Mouse (Mus musculus): Measurements from ENCODE around the gene Spns3. TPM values are rescaled to one million over a fixed set of nuclear protein-coding genes. Genes with fewer than 3 reads are reported as not detected.
A peak's percentile ranks its signal among the peaks of the same experiment; 100 is the strongest.

Spns3 gene
- polyA plus RNA-seq (2015; fragmentation: Nextera tagmentation; extraction: Ambion mirVana): 0.61 and 0.98 TPM in 2 replicates

DNA sequence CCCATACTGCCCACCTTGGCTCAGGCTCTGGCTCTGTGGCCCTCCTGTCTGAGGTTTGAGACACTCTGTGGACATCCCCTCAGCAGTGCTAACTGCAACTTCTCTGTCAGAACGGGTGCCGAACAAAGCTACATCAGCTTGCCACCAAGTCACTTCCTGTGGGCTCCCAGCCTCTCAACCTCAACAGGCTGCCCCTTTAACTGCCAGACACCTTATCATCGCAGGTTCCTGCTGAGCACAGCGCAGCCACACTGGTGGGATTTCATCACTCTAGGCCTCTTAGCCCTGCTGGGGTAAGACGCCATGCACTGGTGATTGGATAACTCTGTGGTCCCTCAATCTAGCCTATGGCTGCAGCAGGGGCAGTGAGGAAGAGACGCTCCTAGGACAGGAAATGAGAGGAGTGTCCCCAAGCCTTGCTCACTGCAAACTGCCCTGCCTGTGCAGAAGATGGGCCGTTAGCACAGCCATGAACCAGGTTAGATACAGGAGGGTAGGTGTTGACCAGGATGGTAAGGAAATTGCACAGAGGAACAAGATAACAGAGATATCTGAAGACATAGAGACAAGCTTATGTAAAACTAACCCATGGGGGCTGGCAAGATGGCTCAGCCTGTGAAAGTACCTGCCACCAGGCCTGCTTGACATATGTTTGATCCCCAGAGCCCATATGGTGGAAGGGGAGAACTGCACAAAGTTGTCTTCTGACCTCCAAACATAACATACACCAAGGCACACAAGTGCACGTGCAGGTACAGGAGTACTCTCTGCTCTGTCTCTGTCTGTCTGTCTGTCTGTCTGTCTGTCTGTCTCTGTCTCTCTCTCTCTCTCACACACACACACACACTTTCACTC is at the start of gene Spns3:
Gene Spns3 (minus strand): TSS at position 373 of the 855 bp plus-strand sequence.
- Histone ChIP-seq H3K9ac (no peak within 1 kb of the TSS), H3K27ac (no peak within 1 kb of the TSS), H3K27me3 (replicated peaks) (no peaks in the 10 kb centered on the region), H3K9me3 (no peaks in the 10 kb centered on the region), H3K4me3 (replicated peaks) (no peak within 1 kb of the TSS), H3K4me2 (no peak within 1 kb of the TSS), H3K36me3 (no peaks in the 10 kb centered on the region), H3K4me1 (no peaks in the 10 kb centered on the region)
- 42% methylated on average over 8 of the region's 8 CpGs for WGBS
- ATAC-seq (ENCODE audit: insufficient read depth, low FRiP score, low read depth): no peak

GRCm38 (mm10) chr11:72597780-72598179 is 47.5 kb upstream of the Spns3 start:
- H3K4me1 ChIP-seq: no peaks in the 10 kb centered on the region
- no peak overlapping the region for H3K4me2 ChIP-seq
- H3K27me3 ChIP-seq (replicated peaks): no peaks in the 10 kb centered on the region
- WGBS: 78% methylated on average over 4 of the region's 4 CpGs
- H3K27ac ChIP-seq: no peak overlapping the region
- H3K36me3 ChIP-seq: no peaks in the 10 kb centered on the region
- no peak for ATAC-seq (ENCODE audit: insufficient read depth, low FRiP score, low read depth)
- no peak overlapping the region for H3K4me3 ChIP-seq (replicated peaks)
- no peak overlapping the region for H3K9ac ChIP-seq
- H3K9me3 ChIP-seq: no peaks in the 10 kb centered on the region

- H3K27me3 ChIP-seq (replicated peaks): no peaks in the 10 kb centered on the region
- no peak overlapping the region for H3K4me2 ChIP-seq
- H3K36me3 ChIP-seq: no peaks in the 10 kb centered on the region
- no peak overlapping the region for H3K9ac ChIP-seq
- no peak for ATAC-seq (ENCODE audit: insufficient read depth, low FRiP score, low read depth)
- H3K9me3 ChIP-seq: no peaks in the 10 kb centered on the region
- no peak overlapping the region for H3K27ac ChIP-seq
- 71% methylated on average over 2 of the region's 2 CpGs for WGBS
- H3K4me1 ChIP-seq: no peaks in the 10 kb centered on the region
- no peak overlapping the region for H3K4me3 ChIP-seq (replicated peaks)
These were observed 44.9 kb upstream of the Spns3 start for GRCm38 (mm10) chr11:72595010-72595737.

GRCm38 (mm10) chr11:72587537-72588233 is 37.4 kb upstream of the Spns3 start:
- no peak overlapping the region for H3K4me2 ChIP-seq
- H3K4me3 ChIP-seq (replicated peaks): no peak overlapping the region
- no peak overlapping the region for H3K9ac ChIP-seq
- no peaks in the 10 kb centered on the region for H3K9me3 ChIP-seq
- H3K36me3 ChIP-seq: no peaks in the 10 kb centered on the region
- WGBS: 46% methylated on average over 7 of the region's 7 CpGs
- no peak for ATAC-seq (ENCODE audit: insufficient read depth, low FRiP score, low read depth)
- H3K27ac ChIP-seq: no peak overlapping the region
- no peaks in the 10 kb centered on the region for H3K4me1 ChIP-seq
- H3K27me3 ChIP-seq (replicated peaks): no peaks in the 10 kb centered on the region

GRCm38 (mm10) chr11:72586570-72586969 is 36.3 kb upstream of the Spns3 start:
- WGBS: 79% methylated on average over 3 of the region's 3 CpGs
- Histone ChIP-seq H3K4me3 (replicated peaks) (no peak overlapping the region), H3K27me3 (replicated peaks) (no peaks in the 10 kb centered on the region), H3K4me2 (no peak overlapping the region), H3K9me3 (no peaks in the 10 kb centered on the region), H3K36me3 (no peaks in the 10 kb centered on the region), H3K4me1 (no peaks in the 10 kb centered on the region), H3K27ac (no peak overlapping the region), H3K9ac (no peak overlapping the region)
- no peak for ATAC-seq (ENCODE audit: insufficient read depth, low FRiP score, low read depth)

GRCm38 (mm10) chr11:72583092-72583491 is 32.8 kb upstream of the Spns3 start:
- ATAC-seq (ENCODE audit: insufficient read depth, low FRiP score, low read depth): no peak
- Histone ChIP-seq H3K4me1 (no peaks in the 10 kb centered on the region), H3K9me3 (no peaks in the 10 kb centered on the region), H3K27ac (no peak overlapping the region), H3K9ac (no peak overlapping the region), H3K4me3 (replicated peaks) (no peak overlapping the region), H3K4me2 (no peak overlapping the region), H3K27me3 (replicated peaks) (no peaks in the 10 kb centered on the region), H3K36me3 (no peaks in the 10 kb centered on the region)
- 73% methylated on average over 2 of the region's 2 CpGs for WGBS

GRCm38 (mm10) chr11:72582448-72582705 is 32.1 kb upstream of the Spns3 start:
- H3K4me1 ChIP-seq: no peaks in the 10 kb centered on the region
- H3K9ac ChIP-seq: no peak overlapping the region
- H3K27me3 ChIP-seq (replicated peaks): 0 out of 2 replicates have a peak, but pooled peaks cover 2% of the 10 kb centered on the region
- 76% methylated on average over 3 of the region's 3 CpGs for WGBS
- ATAC-seq (ENCODE audit: insufficient read depth, low FRiP score, low read depth): no peak
- no peaks in the 10 kb centered on the region for H3K9me3 ChIP-seq
- H3K27ac ChIP-seq: no peak overlapping the region
- no peaks in the 10 kb centered on the region for H3K36me3 ChIP-seq
- no peak overlapping the region for H3K4me3 ChIP-seq (replicated peaks)
- H3K4me2 ChIP-seq: no peak overlapping the region

DNA sequence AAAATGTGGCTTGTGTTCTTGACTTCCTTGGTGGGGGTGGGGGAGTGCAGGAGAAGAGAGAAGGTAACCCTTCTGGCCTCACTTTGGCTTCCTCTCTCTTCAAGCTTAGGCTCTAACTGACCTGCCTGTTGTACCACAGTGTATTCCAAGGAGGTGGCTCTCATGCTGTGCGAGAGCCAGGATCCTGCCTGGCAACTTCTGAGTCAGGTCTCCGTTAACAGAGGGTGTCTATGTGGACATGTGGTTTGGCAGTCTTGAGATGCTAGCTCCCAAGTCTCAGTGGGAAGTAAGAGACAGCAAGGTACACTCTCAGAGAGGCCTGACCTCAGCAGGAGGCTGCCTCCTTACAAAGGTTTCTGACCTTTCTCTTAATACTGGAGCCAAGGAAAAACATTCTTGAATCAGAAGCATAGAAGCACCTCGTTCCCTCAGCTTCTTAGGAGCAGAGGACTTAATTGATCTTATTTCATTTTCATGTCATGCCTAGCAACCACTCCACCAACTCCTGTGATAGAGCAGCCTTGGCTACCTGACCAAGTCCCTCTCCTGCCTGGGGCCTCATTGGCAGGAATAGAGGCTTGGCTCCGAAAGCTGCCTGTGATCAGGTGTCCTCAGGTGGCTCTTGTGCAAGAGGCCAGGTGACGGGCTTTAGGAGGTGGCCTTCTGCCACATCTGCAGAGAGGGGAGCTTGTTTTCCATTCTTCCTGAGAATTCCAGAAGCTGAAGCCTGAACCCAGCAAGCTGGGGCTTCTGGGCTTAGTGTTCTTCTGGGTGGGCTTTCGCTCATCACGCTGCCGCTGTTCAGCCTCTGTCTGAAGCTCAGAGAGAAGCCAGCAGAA is 31.5 kb upstream of the Spns3 start:
- Histone ChIP-seq H3K27me3 (replicated peaks) (0 out of 2 replicates have a peak, but pooled peaks cover 2% of the 10 kb centered on the region), H3K4me3 (replicated peaks) (no peak overlapping the region), H3K27ac (no peak overlapping the region), H3K9ac (no peak overlapping the region), H3K4me2 (no peak overlapping the region), H3K4me1 (0 out of 2 replicates have a peak, but pooled peaks cover under 1% of the 10 kb centered on the region), H3K36me3 (no peaks in the 10 kb centered on the region), H3K9me3 (no peaks in the 10 kb centered on the region)
- ATAC-seq (ENCODE audit: insufficient read depth, low FRiP score, low read depth): no peak
- WGBS: 76% methylated on average over 8 of the region's 8 CpGs

- Histone ChIP-seq H3K9ac (no peak overlapping the region), H3K9me3 (no peaks in the 10 kb centered on the region), H3K27ac (no peak overlapping the region), H3K4me2 (no peak overlapping the region), H3K4me3 (replicated peaks) (no peak overlapping the region), H3K27me3 (replicated peaks) (0 out of 2 replicates have a peak, but pooled peaks cover 2% of the 10 kb centered on the region), H3K36me3 (no peaks in the 10 kb centered on the region), H3K4me1 (peaks cover 11% of the 10 kb centered on the region; the same call in 1 of the 2 replicates)
- 65% methylated on average over 4 of the region's 4 CpGs for WGBS
- ATAC-seq (ENCODE audit: insufficient read depth, low FRiP score, low read depth): no peak; the same call in 1 of the 2 replicates
These were observed 28.2 kb upstream of the Spns3 start for GRCm38 (mm10) chr11:72578471-72578870.

DNA sequence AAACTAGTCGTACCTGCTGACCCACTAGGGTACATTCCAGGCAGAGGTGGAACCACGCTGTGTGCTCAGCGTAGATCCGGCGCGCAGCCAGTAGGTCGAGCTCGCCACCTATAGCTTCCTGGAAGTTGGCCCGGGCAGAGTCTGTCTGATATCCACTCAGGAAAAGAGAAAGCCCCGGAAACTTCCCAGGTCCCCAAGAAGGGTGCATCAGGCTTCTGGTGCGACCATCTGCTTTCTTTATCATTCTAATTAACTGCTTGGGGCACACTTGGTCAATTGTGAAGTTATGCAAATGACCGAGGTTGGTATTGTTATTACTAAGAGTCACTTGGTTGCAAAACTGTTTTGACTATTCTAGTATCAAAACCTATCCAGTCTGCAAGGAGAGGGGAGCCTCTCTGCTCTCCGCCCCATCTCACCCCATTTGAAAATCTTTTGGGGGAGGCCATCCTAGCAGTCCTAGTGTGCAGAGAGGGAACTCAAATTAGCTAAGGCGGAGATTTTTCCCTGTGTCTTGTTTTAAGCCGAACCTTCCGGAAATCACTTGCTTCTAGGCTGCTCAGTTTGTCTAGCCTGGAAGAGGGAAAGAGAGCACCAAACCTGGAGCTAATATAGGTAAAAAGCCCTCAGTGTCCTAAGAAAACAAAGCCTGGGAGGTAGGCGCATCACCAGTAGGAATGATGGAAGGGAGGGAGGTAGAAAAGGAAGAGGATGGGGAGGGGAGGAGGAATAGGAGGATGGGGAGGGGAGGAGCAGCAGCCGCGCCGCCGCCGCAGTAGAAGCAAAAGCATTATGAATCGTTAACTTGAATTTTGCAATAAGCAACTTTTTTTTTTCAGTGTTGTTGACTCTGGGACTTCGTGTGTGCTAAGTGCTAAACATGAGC is 26.4 kb upstream of the Spns3 start:
- Histone ChIP-seq H3K9ac (no peak overlapping the region), H3K9me3 (no peaks in the 10 kb centered on the region), H3K27me3 (replicated peaks) (0 out of 2 replicates have a peak, but pooled peaks cover 2% of the 10 kb centered on the region), H3K27ac (no peak overlapping the region), H3K36me3 (no peaks in the 10 kb centered on the region), H3K4me2 (peak overlapping the region; percentile 64), H3K4me3 (replicated peaks) (peak overlapping the region; percentile 31), H3K4me1 (peaks cover 11% of the 10 kb centered on the region; the same call in 1 of the 2 replicates)
- ATAC-seq (ENCODE audit: insufficient read depth, low FRiP score, low read depth): peak; percentile 56
- WGBS: 5% methylated on average over 24 of the region's 24 CpGs
